Mouse (Mus musculus) hindbrain, embryonic 11.5 days (tissue): Measurements from ENCODE around the gene Tbxas1. TPM values are rescaled to one million over a fixed set of nuclear protein-coding genes. Genes with fewer than 3 reads are reported as not detected.

Source experiments
- ATAC-seq: fragments of 200-750 bp; cut with Nextera tagmentation; 2 replicates; pipeline ENCODE4 v1.8.0; 2017; ENCODE audit warnings: mild to moderate bottlenecking, moderate TSS enrichment, moderate library complexity; ENCODE audit not compliant: low FRiP score
- DNase-seq: peaks from one replicate; pipeline ENCODE4 v3.0.0-alpha.2; 2015; ENCODE audit warnings: low spot score
- H3K27ac ChIP-seq: fragments of 300-500 bp; sonication (generic); 2 replicates; pipeline ENCODE4 v1.5.1; 2014; ENCODE audit warnings: mild to moderate bottlenecking, low read depth, low read length
- H3K27me3 ChIP-seq: fragments of 300-500 bp; sonication (generic); 2 replicates; pipeline ENCODE4 v1.6.1; 2014; ENCODE audit warnings: mild to moderate bottlenecking, low read length, moderate library complexity, mixed read lengths; ENCODE audit not compliant: control insufficient read depth, insufficient read depth
- H3K36me3 ChIP-seq: fragments of 300-500 bp; sonication (generic); 2 replicates; pipeline ENCODE4 v1.6.1; 2014; ENCODE audit warnings: mild to moderate bottlenecking, low read length, moderate library complexity, mixed read lengths; ENCODE audit not compliant: control insufficient read depth, insufficient read depth
- H3K4me1 ChIP-seq: fragments of 300-500 bp; sonication (generic); replicated peaks from 2 replicates; pipeline ENCODE4 v1.6.1; 2014; ENCODE audit warnings: low read length, mixed read lengths; ENCODE audit not compliant: control insufficient read depth, insufficient read depth
- H3K4me2 ChIP-seq: fragments of 300-500 bp; sonication (generic); replicated peaks from 2 replicates; pipeline ENCODE4 v1.6.1; 2014; ENCODE audit warnings: mild to moderate bottlenecking, low read depth, low read length
- H3K4me3 ChIP-seq: fragments of 300-500 bp; sonication (generic); 2 replicates; pipeline ENCODE4 v1.5.1; 2014; ENCODE audit warnings: low read depth, low read length
- H3K9ac ChIP-seq: fragments of 300-500 bp; sonication (generic); 2 replicates; pipeline ENCODE4 v1.6.1; 2014; ENCODE audit warnings: low read depth, low read length
- H3K9me3 ChIP-seq: fragments of 300-500 bp; sonication (generic); 2 replicates; pipeline ENCODE4 v1.6.1; 2016; ENCODE audit warnings: low read length; ENCODE audit not compliant: control insufficient read depth
- WGBS: fragments of 180-500 bp; shearing (Covaris S2); extraction: QIAGEN DNeasy Blood & Tissue Kit; methylation state at CpG from one replicate; pipeline ENCODE4 v1.1.7; 2014; 5-methylcytosine and 5-hydroxymethylcytosine counted together
- polyA plus RNA-seq: library from polyadenylated mRNA; unstranded; fragments of >200 nt; fragmentation: Nextera tagmentation; extraction: Ambion mirVana; gene quantifications from 2 replicates; pipeline ENCODE4 v1.2.1, GENCODE M21; 2014

The Tbxas1 gene
- polyA plus RNA-seq, 1 experiment from 2014 or later = 0.69 TPM

GRCm38 (mm10) chr6:38892017-38892416 is 16.8 kb downstream of the Tbxas1 start:
- no peaks in the 10 kb centered on the region for H3K36me3 ChIP-seq
- 82% methylated on average over 2 of the region's 2 CpGs for WGBS
- ATAC-seq = no peak
- H3K9me3 ChIP-seq = no peaks in the 10 kb centered on the region
- no peak overlapping the region for H3K4me3 ChIP-seq
- no peaks in the 10 kb centered on the region for H3K27me3 ChIP-seq
- H3K27ac ChIP-seq = no peak overlapping the region
- H3K4me2 ChIP-seq = no peak overlapping the region
- H3K4me1 ChIP-seq = no peaks in the 10 kb centered on the region
- no peak overlapping the region for H3K9ac ChIP-seq
- DNase-seq = no peak

GRCm38 (mm10) chr6:38893615-38894014 is 18.4 kb downstream of the Tbxas1 start:
- 67% methylated on average over 3 of the region's 3 CpGs for WGBS

DNA sequence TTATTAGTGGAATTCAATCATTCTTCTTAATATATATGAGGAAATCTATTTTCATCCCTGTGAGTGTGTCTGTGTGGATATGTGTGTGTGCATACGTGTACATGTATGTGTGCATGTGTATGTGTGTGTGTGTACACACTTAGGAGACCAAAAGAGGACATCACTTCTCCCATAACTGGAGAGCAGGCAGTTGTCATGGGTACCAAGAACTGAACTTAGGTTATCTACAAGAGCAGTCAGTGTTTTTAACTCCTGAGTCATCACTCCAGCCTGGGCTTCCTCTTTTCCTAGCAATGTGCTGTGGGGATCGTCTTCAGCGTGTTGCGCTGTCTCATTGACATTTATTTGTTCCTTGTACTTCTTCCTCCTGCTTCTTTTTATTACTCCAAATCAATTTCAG is 24.9 kb downstream of the Tbxas1 start:
- no peak for DNase-seq
- Histone ChIP-seq H3K27ac (no peak overlapping the region), H3K4me2 (no peak overlapping the region), H3K9ac (no peak overlapping the region), H3K4me3 (no peak overlapping the region), H3K4me1 (no peaks in the 10 kb centered on the region), H3K36me3 (no peaks in the 10 kb centered on the region), H3K27me3 (no peaks in the 10 kb centered on the region), H3K9me3 (no peaks in the 10 kb centered on the region)
- 86% methylated on average over 4 of the region's 4 CpGs for WGBS
- ATAC-seq = no peak

More at GRCm38 (mm10) chr6:38893615-38894014, 18.4 kb downstream of the Tbxas1 start:
- Histone ChIP-seq H3K27ac (no peak overlapping the region), H3K9me3 (no peaks in the 10 kb centered on the region), H3K27me3 (no peaks in the 10 kb centered on the region), H3K4me1 (no peaks in the 10 kb centered on the region), H3K9ac (no peak overlapping the region), H3K4me2 (no peak overlapping the region), H3K4me3 (no peak overlapping the region), H3K36me3 (no peaks in the 10 kb centered on the region)
- ATAC-seq (no peak), DNase-seq (no peak)

DNA sequence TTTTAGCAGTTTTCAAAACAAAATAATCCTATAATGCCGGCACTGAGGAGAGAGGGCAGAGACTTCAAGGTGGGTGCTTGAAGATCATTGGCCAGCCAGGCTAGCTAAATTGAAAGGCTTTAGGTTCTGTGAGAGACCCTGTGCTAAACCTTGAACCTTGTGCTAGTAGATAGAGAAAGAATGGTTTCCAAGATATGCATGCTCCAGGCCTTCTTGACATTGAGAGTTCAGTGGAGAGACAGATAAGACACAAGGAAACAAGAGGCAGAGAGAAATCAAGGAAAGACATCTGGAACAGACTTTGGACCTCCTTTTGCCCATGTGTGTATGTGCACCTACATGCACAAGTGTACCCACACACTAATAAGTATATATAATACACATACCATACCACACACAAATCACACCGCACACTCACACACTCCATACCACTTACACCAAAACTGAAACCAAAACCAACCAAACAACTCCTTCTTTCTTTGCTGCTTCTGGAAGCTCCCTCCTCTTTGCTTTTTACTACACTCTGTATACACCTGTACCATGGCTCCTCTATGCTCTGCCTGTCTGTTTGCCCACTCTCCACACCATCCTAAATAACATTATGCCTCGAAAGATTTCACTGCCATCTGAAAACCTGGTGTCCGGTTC is 25.4 kb downstream of the Tbxas1 start:
- Histone ChIP-seq H3K4me3 (no peak overlapping the region), H3K9me3 (no peaks in the 10 kb centered on the region), H3K4me1 (no peaks in the 10 kb centered on the region), H3K27me3 (no peaks in the 10 kb centered on the region), H3K27ac (no peak overlapping the region), H3K4me2 (no peak overlapping the region), H3K9ac (no peak overlapping the region), H3K36me3 (no peaks in the 10 kb centered on the region)
- WGBS = 93% methylated on average over 4 of the region's 4 CpGs
- no peak for ATAC-seq
- no peak for DNase-seq

DNA sequence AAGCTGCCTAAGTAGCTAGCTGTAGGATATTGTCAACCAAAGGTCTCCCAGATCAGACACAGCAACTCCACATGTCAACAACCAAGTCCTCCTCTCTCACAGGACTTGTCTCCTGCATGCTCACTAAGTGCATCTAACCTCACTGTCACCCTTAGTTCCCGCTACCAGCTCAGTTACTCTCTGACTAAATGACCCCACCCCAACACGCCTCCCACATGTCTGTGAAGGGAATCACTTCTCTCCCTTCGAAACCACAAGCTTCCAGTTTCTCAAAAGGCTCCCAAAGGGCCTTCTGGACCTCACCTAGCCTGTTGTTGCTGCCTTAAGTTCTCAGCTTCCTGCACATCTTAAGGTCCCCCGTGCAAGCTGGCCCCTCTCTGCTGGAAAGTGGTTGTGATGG is 25.9 kb downstream of the Tbxas1 start:
- 83% methylated on average over 4 of the region's 4 CpGs for WGBS
- H3K4me1 ChIP-seq = no peaks in the 10 kb centered on the region
- no peak overlapping the region for H3K4me2 ChIP-seq
- H3K27me3 ChIP-seq = no peaks in the 10 kb centered on the region
- no peak for DNase-seq
- no peaks in the 10 kb centered on the region for H3K36me3 ChIP-seq
- ATAC-seq = no peak
- no peak overlapping the region for H3K27ac ChIP-seq
- H3K4me3 ChIP-seq = no peak overlapping the region
- no peak overlapping the region for H3K9ac ChIP-seq
- H3K9me3 ChIP-seq = no peaks in the 10 kb centered on the region

DNA sequence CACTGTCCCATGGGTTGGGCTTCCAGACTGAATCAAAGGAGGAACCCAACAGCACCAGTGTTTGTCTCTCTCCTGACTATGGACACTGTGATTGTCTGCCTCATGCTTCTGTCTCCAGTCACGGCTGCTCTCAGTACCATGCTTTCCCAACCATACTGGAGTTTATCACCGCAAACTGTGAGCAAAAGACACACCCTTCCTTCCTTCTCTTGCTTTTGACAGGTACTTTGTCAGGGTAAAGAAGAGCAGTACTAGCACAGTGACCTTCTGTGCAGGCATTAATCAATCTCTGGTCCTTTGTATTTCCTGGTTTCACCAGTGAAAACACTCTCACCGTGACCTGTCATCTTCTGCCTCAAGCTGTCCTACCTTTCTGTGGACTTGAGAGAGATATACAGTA is 26.4 kb downstream of the Tbxas1 start:
- 80% methylated on average over 3 of the region's 3 CpGs for WGBS
- no peak for DNase-seq
- Histone ChIP-seq H3K27ac (no peak overlapping the region), H3K36me3 (no peaks in the 10 kb centered on the region), H3K4me3 (no peak overlapping the region), H3K4me1 (no peaks in the 10 kb centered on the region), H3K4me2 (no peak overlapping the region), H3K9me3 (no peaks in the 10 kb centered on the region), H3K9ac (no peak overlapping the region), H3K27me3 (no peaks in the 10 kb centered on the region)
- ATAC-seq = no peak

DNA sequence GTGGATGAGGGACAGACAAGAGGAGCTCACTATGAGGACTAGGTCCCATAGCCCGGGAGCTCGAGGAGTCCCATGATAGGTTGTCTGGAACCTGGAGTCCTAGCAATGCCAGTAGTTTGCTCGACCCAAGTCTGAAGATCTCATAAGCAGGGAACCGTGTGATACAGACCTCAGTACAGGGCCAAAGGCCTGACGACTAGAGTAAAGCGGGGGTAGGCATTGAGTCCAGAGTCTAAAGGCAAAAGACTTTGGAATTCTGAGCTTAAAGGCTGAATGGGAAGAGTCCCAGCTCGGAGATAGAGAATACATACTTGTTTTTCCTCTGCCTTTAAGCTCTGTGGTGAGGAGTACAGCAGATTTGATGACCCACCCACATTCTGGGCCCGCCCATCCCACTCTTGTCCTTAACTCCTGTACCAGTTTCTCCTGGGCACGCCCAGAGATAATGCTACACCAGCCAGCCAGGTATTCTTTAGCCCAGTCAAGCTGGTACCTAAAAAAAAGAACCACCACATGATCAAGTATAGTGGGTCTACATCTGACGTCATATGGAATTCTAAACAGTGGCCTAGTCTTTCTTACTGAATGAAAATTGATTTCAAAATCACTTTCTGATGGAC is 27.7 kb downstream of the Tbxas1 start:
- H3K9ac ChIP-seq = no peak overlapping the region
- no peaks in the 10 kb centered on the region for H3K4me1 ChIP-seq
- no peaks in the 10 kb centered on the region for H3K9me3 ChIP-seq
- H3K36me3 ChIP-seq = no peaks in the 10 kb centered on the region
- no peak for DNase-seq
- H3K4me3 ChIP-seq = no peak overlapping the region
- no peaks in the 10 kb centered on the region for H3K27me3 ChIP-seq
- WGBS = 91% methylated on average over 10 of the region's 10 CpGs
- H3K4me2 ChIP-seq = no peak overlapping the region
- ATAC-seq = no peak
- H3K27ac ChIP-seq = no peak overlapping the region

- 65% methylated on average over 6 of the region's 6 CpGs for WGBS
- no peaks in the 10 kb centered on the region for H3K27me3 ChIP-seq
- no peak for ATAC-seq
- no peak overlapping the region for H3K4me2 ChIP-seq
- no peak overlapping the region for H3K9ac ChIP-seq
- H3K27ac ChIP-seq = no peak overlapping the region
- H3K9me3 ChIP-seq = no peaks in the 10 kb centered on the region
- no peak for DNase-seq
- H3K4me1 ChIP-seq = no peaks in the 10 kb centered on the region
- no peaks in the 10 kb centered on the region for H3K36me3 ChIP-seq
- no peak overlapping the region for H3K4me3 ChIP-seq
Observed at GRCm38 (mm10) chr6:38906005-38906404, 30.8 kb downstream of the Tbxas1 start.

DNA sequence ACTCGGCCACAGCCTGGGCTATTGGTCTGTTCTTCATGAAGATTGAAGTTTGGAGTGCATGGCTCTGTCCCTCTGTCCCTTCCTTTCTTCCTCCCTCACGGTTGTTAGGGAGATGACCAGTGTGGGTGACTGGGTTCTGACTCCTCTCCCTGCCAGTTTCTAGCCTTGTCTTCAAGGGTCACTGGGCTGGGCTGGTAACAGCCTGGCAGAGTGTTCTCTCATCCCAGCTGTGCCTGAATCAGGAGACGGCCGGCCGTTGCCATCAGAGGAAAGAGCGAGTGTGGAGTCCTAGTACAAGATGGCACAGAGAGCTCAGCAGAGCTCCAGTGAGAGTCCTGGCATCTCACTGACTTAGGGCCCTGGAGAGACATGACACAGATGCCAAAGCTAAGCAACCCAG is 33.2 kb downstream of the Tbxas1 start:
- H3K27ac ChIP-seq = no peak overlapping the region
- no peaks in the 10 kb centered on the region for H3K27me3 ChIP-seq
- H3K4me2 ChIP-seq = no peak overlapping the region
- no peaks in the 10 kb centered on the region; the same call in 1 of the 2 replicates for H3K4me1 ChIP-seq
- no peaks in the 10 kb centered on the region for H3K9me3 ChIP-seq
- no peaks in the 10 kb centered on the region for H3K36me3 ChIP-seq
- DNase-seq = no peak
- no peak for ATAC-seq
- 80% methylated on average over 6 of the region's 6 CpGs for WGBS
- no peak overlapping the region for H3K9ac ChIP-seq
- no peak overlapping the region for H3K4me3 ChIP-seq
